Mouse (Mus musculus) bone marrow macrophage, adult 2 months (primary cell): ENCODE results near the gene Icam4.

Experiments
- CTCF ChIP-seq: IDR thresholded peaks from 2 replicates; pipeline ENCODE4 v1.5.1; 2012; ENCODE audit warnings: low read depth, mild to moderate bottlenecking, low read length, moderate library complexity
- POLR2A ChIP-seq: IDR thresholded peaks from 2 replicates; pipeline ENCODE4 v1.6.1; 2012; ENCODE audit warnings: mild to moderate bottlenecking, low read depth, low read length, borderline replicate concordance

DNA sequence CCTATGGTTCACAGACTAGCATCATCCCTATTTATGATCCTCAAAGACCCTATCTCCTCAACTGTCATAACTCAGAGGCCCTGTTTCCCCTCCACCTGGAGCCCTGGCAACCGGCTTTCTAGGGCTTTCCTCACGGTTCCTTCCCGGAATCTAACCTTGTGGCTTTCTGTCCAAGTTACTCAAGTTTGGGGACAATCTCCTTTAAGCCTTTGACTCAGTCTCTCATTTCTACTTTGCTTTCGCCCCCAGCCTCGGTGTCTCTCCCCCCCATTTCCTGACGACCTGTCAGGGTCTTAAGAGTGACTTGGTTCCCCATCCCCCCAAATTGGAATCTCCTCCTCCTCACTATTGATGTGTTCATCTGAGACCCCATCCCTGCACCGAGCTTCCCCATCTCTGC is 3.3 kb downstream of the Icam4 start:
- TF ChIP-seq POLR2A: no peak
- TF ChIP-seq CTCF: no peak
